Comparison of ENCODE assay signal across 12 mouse cellular contexts in the genomic region with DNA sequence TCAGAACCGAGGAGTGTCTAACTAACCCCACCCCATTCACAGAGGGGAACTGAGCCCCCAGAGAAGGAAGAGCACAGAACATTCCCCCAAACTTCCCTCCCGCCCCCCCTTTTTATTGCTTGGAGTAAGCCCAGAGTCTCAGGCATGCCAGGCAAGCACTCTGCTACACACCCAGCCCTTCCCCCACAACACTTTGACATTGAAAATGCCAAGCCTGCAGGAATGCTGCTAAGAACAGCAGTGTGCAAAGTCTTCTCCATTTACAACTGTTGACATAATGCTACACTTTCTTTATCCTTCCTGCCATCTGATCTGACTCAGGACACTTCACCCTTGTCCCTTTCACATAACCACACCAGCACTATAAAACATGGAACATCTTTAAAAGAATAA. TPM values are rescaled to one million over a fixed set of nuclear protein-coding genes. Genes with fewer than 3 reads are reported as not detected.
DNase-seq lines count a peak whose midpoint lies in the region; ATAC-seq and TF ChIP-seq lines count a peak whose summit lies in the region.
"Had no signal": no experiment of that assay in that cellular context is flagged by ENCODE, and none has a peak within 500 bp of the region (broad histone marks: within the 10 kb centered on the region; RNA-seq: fewer than 3 reads in every experiment).

No protein-coding gene starts in this region.

- peaks cover 29% of the 10 kb centered on the region for H3K4me1 ChIP-seq in heart, embryonic 15.5 days (replicated peaks)
- H3K4me1 ChIP-seq in heart, adult 2 months (ENCODE audit: control insufficient read depth, insufficient read depth, low read length) = no peaks in the 10 kb centered on the region
- peaks cover 24% of the 10 kb centered on the region for H3K4me1 ChIP-seq in heart, embryonic 16.5 days (ENCODE audit: control insufficient read depth, insufficient read depth, low read length)
- H3K4me1 ChIP-seq in lung, postnatal 0 days (ENCODE audit: insufficient read depth, low read depth, low read length) = no peaks in the 10 kb centered on the region
- H3K4me1 ChIP-seq in midbrain, embryonic 16.5 days (ENCODE audit: control insufficient read depth, insufficient read depth, low read length) = peaks cover 10% of the 10 kb centered on the region

- intact Hi-C loops in heart, adult 2 months (cut with DNase I) = no loop called here

- no peak for TF ChIP-seq EP300 in heart, adult 2 months (IDR thresholded peaks at IDR 0.05; ENCODE audit: insufficient read depth, low read depth, low read length)
- no peak for TF ChIP-seq EP300 in lung, postnatal 0 days (IDR thresholded peaks at IDR 0.05)

- no peak for TF ChIP-seq POLR2A in heart, adult 2 months (IDR thresholded peaks at IDR 0.05; ENCODE audit: insufficient read depth, low read depth, low read length)

- H3K27ac ChIP-seq in heart, embryonic 15.5 days = peak overlapping the region; percentile 49
- H3K27ac ChIP-seq in heart, adult 2 months = no peak overlapping the region
- H3K27ac ChIP-seq in heart, embryonic 16.5 days (ENCODE audit: low read length) = peak overlapping the region; percentile 26
- peak overlapping the region; percentile 65 for H3K27ac ChIP-seq in lung, postnatal 0 days (ENCODE audit: low read length)
- no peak overlapping the region for H3K27ac ChIP-seq in midbrain, embryonic 16.5 days (ENCODE audit: low read length)

- no peaks in the 10 kb centered on the region for H3K9me3 ChIP-seq in heart, embryonic 15.5 days (replicated peaks)
- H3K9me3 ChIP-seq in heart, embryonic 16.5 days (replicated peaks; ENCODE audit: control insufficient read depth, low read length) = no peaks in the 10 kb centered on the region
- no peaks in the 10 kb centered on the region for H3K9me3 ChIP-seq in lung, postnatal 0 days (ENCODE audit: low read length)
- no peaks in the 10 kb centered on the region for H3K9me3 ChIP-seq in midbrain, embryonic 16.5 days (replicated peaks; ENCODE audit: control insufficient read depth, low read length, poor library complexity, severe bottlenecking)

- TF ChIP-seq CTCF in heart, adult 2 months (IDR thresholded peaks at IDR 0.05) = no peak
- no peak for TF ChIP-seq CTCF in lung, postnatal 0 days (IDR thresholded peaks at IDR 0.05)

- H3K27me3 ChIP-seq in heart, embryonic 15.5 days = peaks cover 12% of the 10 kb centered on the region; the same call in 1 of the 2 replicates
- H3K27me3 ChIP-seq in heart, adult 2 months (ENCODE audit: control insufficient read depth, insufficient read depth, low read length) = peaks cover 2% of the 10 kb centered on the region; the same call in 1 of the 2 replicates
- H3K27me3 ChIP-seq in heart, embryonic 16.5 days (ENCODE audit: control insufficient read depth, insufficient read depth, low read length) = peaks cover 9% of the 10 kb centered on the region
- H3K27me3 ChIP-seq in lung, postnatal 0 days (replicated peaks; ENCODE audit: insufficient read depth, low read length) = no peaks in the 10 kb centered on the region
- no peaks in the 10 kb centered on the region for H3K27me3 ChIP-seq in midbrain, embryonic 16.5 days (ENCODE audit: control insufficient read depth, insufficient read depth, low read depth, low read length)

- H3K4me3 ChIP-seq in heart, embryonic 15.5 days = no peak overlapping the region
- H3K4me3 ChIP-seq in heart, adult 2 months = no peak overlapping the region
- H3K4me3 ChIP-seq in heart, embryonic 16.5 days (ENCODE audit: low read length) = no peak overlapping the region
- no peak overlapping the region for H3K4me3 ChIP-seq in lung, postnatal 0 days (ENCODE audit: low read depth, low read length)
- H3K4me3 ChIP-seq in midbrain, embryonic 16.5 days (ENCODE audit: low read depth, low read length) = no peak overlapping the region
- H3K4me3 ChIP-seq: erythroblast, embryonic 14.5 days had no signal

- ATAC-seq in heart, embryonic 15.5 days (replicated peaks; ENCODE audit: insufficient number of reproducible peaks, insufficient read depth, low FRiP score, low read depth) = no peak
- ATAC-seq in heart, embryonic 16.5 days (replicated peaks; ENCODE audit: extremely low read depth, insufficient read depth, low FRiP score) = 0 out of 2 replicates have a peak, but pooled peaks have one; percentile 60
- peak; percentile 70 for ATAC-seq in lung, postnatal 0 days
- ATAC-seq in midbrain, embryonic 16.5 days = no peak
- ATAC-seq: inflammation-experienced regulatory T-cells, adult 6 months had no signal

- H3K4me2 ChIP-seq in heart, embryonic 15.5 days = peak overlapping the region; percentile 42
- H3K4me2 ChIP-seq in heart, embryonic 16.5 days (ENCODE audit: low read depth, low read length) = peak overlapping the region; percentile 26
- H3K4me2 ChIP-seq in lung, postnatal 0 days (replicated peaks; ENCODE audit: low read depth, low read length) = peak overlapping the region; percentile 34
- H3K4me2 ChIP-seq in midbrain, embryonic 16.5 days (ENCODE audit: low read length) = no peak overlapping the region

- H3K9ac ChIP-seq in heart, embryonic 15.5 days = no peak overlapping the region
- no peak overlapping the region for H3K9ac ChIP-seq in heart, adult 2 months (ENCODE audit: low read depth, low read length)
- no peak overlapping the region for H3K9ac ChIP-seq in heart, embryonic 16.5 days (ENCODE audit: low read length)
- no peak overlapping the region for H3K9ac ChIP-seq in lung, postnatal 0 days (replicated peaks; ENCODE audit: low read depth)
- H3K9ac ChIP-seq in midbrain, embryonic 16.5 days (ENCODE audit: low read depth, low read length) = no peak overlapping the region

- DNase-seq in heart, adult 2 months = no peak
- DNase-seq in kidney, adult 9 months = peak; percentile 48
- DNase-seq in lung, postnatal 0 days (ENCODE audit: low spot score) = peak; percentile 67
- DNase-seq in left cerebral cortex, adult 18-20 months (ENCODE audit: low spot score in 2 of 2) = no peak
- no peak for DNase-seq in frontal cortex, adult 2 months (ENCODE audit: extremely low spot score in 1 of 2, low spot score in 1 of 2)

- H3K79me2 ChIP-seq in heart, adult 2 months (replicated peaks; ENCODE audit: control insufficient read depth, insufficient read depth, low read length) = no peaks in the 10 kb centered on the region

- H3K36me3 ChIP-seq in heart, embryonic 15.5 days = no peaks in the 10 kb centered on the region
- no peaks in the 10 kb centered on the region for H3K36me3 ChIP-seq in heart, adult 2 months (ENCODE audit: control insufficient read depth, insufficient read depth, low read length)
- no peaks in the 10 kb centered on the region for H3K36me3 ChIP-seq in heart, embryonic 16.5 days (ENCODE audit: control insufficient read depth, insufficient read depth)
- no peaks in the 10 kb centered on the region for H3K36me3 ChIP-seq in lung, postnatal 0 days (ENCODE audit: insufficient read depth, low read length)
- H3K36me3 ChIP-seq in midbrain, embryonic 16.5 days (ENCODE audit: control insufficient read depth, insufficient read depth, low read length) = no peaks in the 10 kb centered on the region

- WGBS in heart, embryonic 15.5 days = 28% methylated on average over 2 of the region's 2 CpGs
- WGBS in heart, adult 2 months = 37% methylated on average over 2 of the region's 2 CpGs
- WGBS in heart, embryonic 16.5 days = 12% methylated on average over 2 of the region's 2 CpGs
- 21% methylated on average over 2 of the region's 2 CpGs for whole genome bisulfite sequencing in lung, postnatal 0 days
- WGBS in midbrain, embryonic 16.5 days = 42% methylated on average over 2 of the region's 2 CpGs

RNA-seq across cellular contexts. Expression of a gene that starts 4.3 kb away (rescaled TPM):
- polyA plus RNA-seq in heart, embryonic 15.5 days (2015; fragmentation: Nextera tagmentation; extraction: Ambion mirVana) = 0.23 and 2.4 TPM in 2 replicates
- not detected for total RNA-seq in heart, adult 2 months (2021)
- polyA plus RNA-seq in heart, adult 2 months (2012; rRNA removed) = 0.39 TPM in 1 of 2 replicates, not detected in the other
- 0.47 and 2.7 TPM in 2 replicates for polyA plus RNA-seq in heart, embryonic 16.5 days (2015; fragmentation: Nextera tagmentation; extraction: Ambion mirVana)
- 33.6 and 41.0 TPM in 2 replicates for polyA plus RNA-seq in lung, postnatal 0 days (2015; fragmentation: Nextera tagmentation; extraction: Ambion mirVana)
- total RNA-seq in left cerebral cortex, adult 18-20 months (2021) = under 1 TPM; 0.35 to 0.42 TPM
- 0.27 and 0.34 TPM in 2 replicates for polyA plus RNA-seq in frontal cortex, adult 2 months (2012; rRNA removed)
- 0.77 and 1.1 TPM in 2 replicates for polyA plus RNA-seq in midbrain, embryonic 16.5 days (2015; fragmentation: Nextera tagmentation; extraction: Ambion mirVana)
- total RNA-seq: megakaryocyte progenitor cell, adult 5-6 weeks; MEL had no signal
- polyA plus RNA-seq: erythroblast, embryonic 14.5 days; inflammation-experienced regulatory T-cells, adult 6 months had no signal

RNA-seq across cellular contexts. Expression of a gene that starts 16.1 kb away (rescaled TPM):
- 15.3 and 19.7 TPM in 2 replicates for polyA plus RNA-seq in heart, embryonic 15.5 days (2015; fragmentation: Nextera tagmentation; extraction: Ambion mirVana)
- 1 to 10 TPM; 6.1 to 6.3 TPM for total RNA-seq in heart, adult 2 months (2021)
- 4.7 and 6.3 TPM in 2 replicates for polyA plus RNA-seq in heart, adult 2 months (2012; rRNA removed)
- polyA plus RNA-seq in heart, embryonic 16.5 days (2015; fragmentation: Nextera tagmentation; extraction: Ambion mirVana) = 17.0 and 18.2 TPM in 2 replicates
- 18.2 and 18.9 TPM in 2 replicates for polyA plus RNA-seq in lung, postnatal 0 days (2015; fragmentation: Nextera tagmentation; extraction: Ambion mirVana)
- total RNA-seq in left cerebral cortex, adult 18-20 months (2021) = 10 to 100 TPM; 25.6 to 27.1 TPM
- polyA plus RNA-seq in frontal cortex, adult 2 months (2012; rRNA removed) = 18.9 and 20.9 TPM in 2 replicates
- polyA plus RNA-seq in midbrain, embryonic 16.5 days (2015; fragmentation: Nextera tagmentation; extraction: Ambion mirVana) = 28.5 and 34.7 TPM in 2 replicates

RNA-seq across cellular contexts. Expression of a gene that starts 24.3 kb away (rescaled TPM):
- 5.0 and 14.4 TPM in 2 replicates for polyA plus RNA-seq in heart, embryonic 15.5 days (2015; fragmentation: Nextera tagmentation; extraction: Ambion mirVana)
- total RNA-seq in heart, adult 2 months (2021) = 10 to 100 TPM; 28.9 to 36.1 TPM
- 13.1 and 15.8 TPM in 2 replicates for polyA plus RNA-seq in heart, adult 2 months (2012; rRNA removed)
- 4.3 and 4.4 TPM in 2 replicates for polyA plus RNA-seq in heart, embryonic 16.5 days (2015; fragmentation: Nextera tagmentation; extraction: Ambion mirVana)
- polyA plus RNA-seq in lung, postnatal 0 days (2015; fragmentation: Nextera tagmentation; extraction: Ambion mirVana) = 4.3 and 4.6 TPM in 2 replicates
- total RNA-seq in left cerebral cortex, adult 18-20 months (2021) = 10 to 100 TPM; 90.8 to 94.2 TPM
- 59.7 and 61.2 TPM in 2 replicates for polyA plus RNA-seq in frontal cortex, adult 2 months (2012; rRNA removed)
- 24.5 and 25.9 TPM in 2 replicates for polyA plus RNA-seq in midbrain, embryonic 16.5 days (2015; fragmentation: Nextera tagmentation; extraction: Ambion mirVana)

Comparison
In these comparisons a context has a peak if more than half of its experiments do, and no peak if none do; other contexts are left out.
1. ATAC-seq: peak in heart, embryonic 16.5 days (single experiment) and lung, postnatal 0 days (single experiment); none in heart, embryonic 15.5 days (single experiment) and midbrain, embryonic 16.5 days (single experiment).
2. H3K27ac ChIP-seq: peak in heart, embryonic 15.5 days (single experiment), heart, embryonic 16.5 days (single experiment) and lung, postnatal 0 days (single experiment); none in heart, adult 2 months (single experiment) and midbrain, embryonic 16.5 days (single experiment).
3. DNase-seq: peak in kidney, adult 9 months (single experiment) and lung, postnatal 0 days (single experiment); none in heart, adult 2 months (0 of 2), left cerebral cortex, adult 18-20 months (0 of 2) and frontal cortex, adult 2 months (0 of 2).